Mouse (Mus musculus) gastrocnemius, adult 2 months (tissue): ENCODE results near the gene Fkbp4. TPM values are rescaled to one million over a fixed set of nuclear protein-coding genes. Genes with fewer than 3 reads are reported as not detected.
A peak's percentile ranks its signal among the peaks of the same experiment; 100 is the strongest.
"Not testable (repeated sequence)": the region's sequence is repeated elsewhere in the genome, so short reads cannot be mapped to it uniquely, and the experiment has no call there.

ENCODE experiments used
- DNase-seq: peaks from one replicate; pipeline ENCODE4 v3.0.0; 2022
- H3K27ac ChIP-seq: fragments of 200-600 bp; 2 replicates; pipeline ENCODE4 v1.8.1; 2022; ENCODE audit warnings: mild to moderate bottlenecking
- H3K4me3 ChIP-seq: fragments of 200-600 bp; 2 replicates; pipeline ENCODE4 v1.8.1; 2022; ENCODE audit warnings: mild to moderate bottlenecking, moderate library complexity
- CTCF ChIP-seq: fragments of 200-600 bp; IDR thresholded peaks from 2 replicates; pipeline ENCODE4 v1.8.1; 2022; ENCODE audit warnings: antibody characterized with exemption, mild to moderate bottlenecking, moderate library complexity
- intact Hi-C: fragments of 180-260 bp; cut with DNase I; formaldehyde crosslinking; loops from one replicate; pipeline ENCODE4 v1.15.1; 2025
- total RNA-seq, 2 experiments: library from RNA; stranded (reverse); gene quantifications; 2 replicates each; pipeline ENCODE4 v1.2.3; 2021

Fkbp4 gene
- total RNA-seq, 2 experiments from 2014 or later = 105 to 165 TPM

- no peak for DNase-seq
- intact Hi-C loops = no loop called here
- no peak for TF ChIP-seq CTCF
- Histone ChIP-seq H3K27ac (no peak overlapping the region), H3K4me3 (no peak overlapping the region)
Measured at GRCm38 (mm10) chr6:128408544-128409125, 29.8 kb downstream of the Fkbp4 start.

- no peak for DNase-seq
- intact Hi-C loops = no loop called here
- H3K4me3 ChIP-seq = no peak overlapping the region
- no peak for TF ChIP-seq CTCF
- H3K27ac ChIP-seq = no peak overlapping the region
Measured at GRCm38 (mm10) chr6:128404708-128405107, 33.8 kb downstream of the Fkbp4 start.

DNA sequence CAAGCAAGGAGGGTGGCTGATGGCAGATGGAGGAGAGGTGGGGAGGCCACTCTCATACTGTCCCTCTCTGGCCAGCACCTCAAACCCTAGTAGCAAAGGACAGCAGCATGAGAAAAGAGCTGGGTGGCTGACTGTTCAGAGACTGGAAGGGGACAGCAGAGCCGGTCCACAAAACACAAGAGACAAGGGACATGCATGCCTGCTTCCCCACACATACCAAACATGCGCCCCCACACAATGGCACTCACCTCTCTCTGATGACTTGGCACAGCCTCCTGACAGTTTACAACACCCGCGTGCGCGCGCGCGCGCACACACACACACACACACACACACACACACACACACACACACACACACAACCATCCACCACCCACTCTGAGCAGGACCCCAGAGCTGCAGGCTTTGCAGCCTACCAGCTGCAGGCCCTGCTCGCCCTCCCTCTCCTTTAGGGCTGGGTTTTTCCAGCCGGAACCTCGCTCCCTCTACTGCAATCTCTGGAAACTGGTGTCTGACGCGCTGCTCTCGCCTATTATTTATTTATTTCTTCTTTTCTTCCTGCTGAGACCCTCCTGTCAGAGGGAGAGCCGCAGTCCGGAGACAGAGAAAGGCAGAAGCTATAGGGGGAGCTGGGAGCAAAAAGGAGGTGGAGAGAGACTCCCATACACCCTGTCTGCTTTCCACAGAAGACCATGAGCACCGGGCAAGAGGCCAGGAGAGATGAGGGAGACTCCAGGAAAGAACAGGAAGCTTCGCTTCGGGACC lies 38.9 kb downstream of the Fkbp4 start:
- peak overlapping the region; percentile 44 for H3K4me3 ChIP-seq
- intact Hi-C loops = no loop called here
- TF ChIP-seq CTCF = no peak
- H3K27ac ChIP-seq = peak overlapping the region; percentile 70
- peak; percentile 37 for DNase-seq

GRCm38 (mm10) chr6:128398996-128399395 lies 39.5 kb downstream of the Fkbp4 start, which contains the start of gene Nrip2:
TSS of gene Nrip2 (plus strand) at chr6:128399296.
- peak within 1 kb of the TSS; percentile 44 for H3K4me3 ChIP-seq
- H3K27ac ChIP-seq = peak within 1 kb of the TSS; percentile 70
- no peak for DNase-seq
- no peak for TF ChIP-seq CTCF
- intact Hi-C loops = no loop called here

- no peak overlapping the region for H3K27ac ChIP-seq
- TF ChIP-seq CTCF = no peak
- H3K4me3 ChIP-seq = no peak overlapping the region
- intact Hi-C loops = no loop called here
- no peak for DNase-seq
Measured at GRCm38 (mm10) chr6:128397574-128398261, 40.8 kb downstream of the Fkbp4 start.

DNA sequence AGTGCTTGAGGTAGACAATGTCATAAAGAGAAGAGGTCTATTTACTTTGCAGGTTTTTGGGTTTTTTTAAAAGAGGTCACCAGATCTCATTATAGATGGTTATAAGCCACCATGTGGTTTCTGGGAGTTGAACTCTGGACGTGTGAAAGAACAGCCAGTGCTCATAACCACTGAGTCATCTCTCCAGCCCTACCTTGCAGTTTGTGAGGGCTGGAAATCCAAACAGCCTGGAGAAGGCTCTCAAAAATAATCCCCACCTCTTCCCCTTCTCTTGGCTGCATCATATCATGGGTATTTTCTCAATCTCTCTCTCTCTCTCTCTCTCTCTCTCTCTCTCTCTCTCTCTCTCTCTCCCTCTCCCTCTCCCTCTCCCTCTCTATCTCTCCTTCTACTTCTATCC lies 47.8 kb downstream of the Fkbp4 start:
- H3K4me3 ChIP-seq = no peak overlapping the region
- no peak overlapping the region for H3K27ac ChIP-seq
- intact Hi-C loops = no loop called here
- no peak for DNase-seq
- TF ChIP-seq CTCF = no peak

DNA sequence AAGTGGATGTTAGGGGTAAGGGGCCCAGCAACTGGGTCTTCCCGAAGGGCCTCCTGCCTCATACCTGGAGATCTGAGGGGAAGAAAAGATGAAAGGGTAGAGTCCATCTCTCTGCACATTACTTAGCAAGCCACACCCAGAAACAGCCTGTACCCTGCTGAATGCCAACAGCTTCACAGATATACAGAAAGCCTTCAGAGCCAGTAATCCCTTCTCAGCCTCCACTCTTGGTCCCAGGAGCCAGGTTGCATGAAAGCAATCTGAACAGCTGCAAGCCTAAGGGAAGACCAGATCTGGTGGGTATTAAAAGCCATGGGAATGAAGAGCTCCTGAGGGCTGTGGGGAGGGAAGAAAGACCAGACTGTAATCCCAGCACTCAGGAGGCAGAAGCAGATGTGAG lies 49.3 kb downstream of the Fkbp4 start:
- H3K27ac ChIP-seq = no peak overlapping the region
- no peak for DNase-seq
- no peak overlapping the region for H3K4me3 ChIP-seq
- TF ChIP-seq CTCF = no peak
- intact Hi-C loops = no loop called here

DNA sequence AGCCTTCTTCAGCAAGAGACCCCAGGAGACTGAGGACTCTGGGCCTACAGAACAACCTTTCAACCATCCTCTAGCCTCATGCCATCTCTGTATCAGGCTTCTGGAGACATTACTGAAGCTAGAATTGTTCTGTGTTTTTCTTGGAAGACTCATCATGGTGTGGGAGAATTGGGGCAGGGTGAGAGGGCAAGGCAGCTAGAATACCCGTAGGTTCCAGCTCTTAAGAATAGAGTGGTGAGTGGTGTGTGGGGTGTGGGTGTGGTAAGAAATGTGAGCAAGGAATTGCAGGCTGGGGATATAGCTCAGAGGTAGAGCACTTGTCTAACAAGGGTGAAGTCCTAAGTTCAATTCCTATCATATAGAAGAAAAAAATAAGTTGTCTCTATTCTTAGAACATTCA lies 53.5 kb downstream of the Fkbp4 start:
- intact Hi-C loops = no loop called here
- no peak for TF ChIP-seq CTCF
- DNase-seq = no peak
- Histone ChIP-seq H3K27ac (no peak overlapping the region), H3K4me3 (no peak overlapping the region)

GRCm38 (mm10) chr6:128383752-128384151 lies 54.7 kb downstream of the Fkbp4 start:
- Histone ChIP-seq H3K4me3 (no peak overlapping the region), H3K27ac (no peak overlapping the region)
- intact Hi-C loops = no loop called here
- TF ChIP-seq CTCF = no peak
- DNase-seq = no peak

GRCm38 (mm10) chr6:128381254-128381653 lies 57.2 kb downstream of the Fkbp4 start:
- DNase-seq = no peak
- Histone ChIP-seq H3K27ac (no peak overlapping the region), H3K4me3 (no peak overlapping the region)
- TF ChIP-seq CTCF = no peak
- intact Hi-C loops = loop anchor here (2.0 kb wide), 1 partner anchor 30 kb away; no protein-coding TSS in a partner anchor

DNA sequence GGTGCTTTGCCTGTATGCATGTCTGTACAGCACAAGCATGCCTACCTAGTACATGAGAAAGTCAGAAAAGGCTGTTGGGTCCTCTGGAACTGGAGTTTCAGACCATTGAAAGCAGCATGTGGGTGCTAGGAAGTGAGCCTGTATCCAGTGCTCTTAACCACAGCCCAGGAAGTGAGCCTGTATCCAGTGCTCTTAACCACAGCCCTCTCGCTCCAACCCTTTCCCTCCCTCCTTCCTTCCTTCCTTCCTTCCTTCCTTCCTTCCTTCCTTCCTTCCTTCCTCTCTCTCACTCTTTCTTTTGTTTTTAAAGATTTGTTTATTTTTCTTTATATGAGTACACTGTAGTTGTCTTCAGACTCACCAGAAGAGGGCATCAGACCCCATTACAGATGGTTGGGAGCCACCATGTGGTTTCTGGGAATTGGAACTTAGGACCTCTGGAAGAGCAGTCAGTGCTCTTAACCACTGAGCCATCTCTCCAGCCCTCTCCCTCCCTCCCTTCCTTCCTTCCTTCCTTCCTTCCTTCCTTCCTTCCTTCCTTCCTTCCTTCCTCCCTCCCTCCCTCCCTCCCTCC lies 57.8 kb downstream of the Fkbp4 start:
- not testable (repeated sequence) for H3K4me3 ChIP-seq, H3K27ac ChIP-seq, DNase-seq
- peak; percentile 41 for TF ChIP-seq CTCF
- intact Hi-C loops = loop anchor here (2.0 kb wide), 1 partner anchor 30 kb away; no protein-coding TSS in a partner anchor

Other genes starting within 250 kb of the Fkbp4 start
- gene Tead4, start 137.9 kb downstream of the Fkbp4 start, total RNA-seq = 1 to 10 TPM; 7.6 to 8.1 TPM
- 1 to 10 TPM; 5.9 to 6.6 TPM for gene Tulp3, start 82.8 kb downstream of the Fkbp4 start, total RNA-seq
- 1 to 10 TPM; 5.0 to 6.0 TPM for gene Rhno1, start 75.8 kb downstream of the Fkbp4 start, total RNA-seq
- under 1 TPM; 0.10 to 0.22 TPM for gene Foxm1, start 75.7 kb downstream of the Fkbp4 start, total RNA-seq
- gene Tex52, start 63.2 kb downstream of the Fkbp4 start, total RNA-seq = not detected
- gene Gm44596, start 63.2 kb downstream of the Fkbp4 start, total RNA-seq = not detected
- 1 to 10 TPM; 1.5 to 1.7 TPM for gene Nrip2, start 39.4 kb downstream of the Fkbp4 start, total RNA-seq
- gene Itfg2, start 13.7 kb downstream of the Fkbp4 start, total RNA-seq = 10 to 100 TPM; 15.3 to 16.3 TPM
- not detected for gene Pzp, start 88.0 kb upstream of the Fkbp4 start, total RNA-seq
- not detected for gene A2ml1, start 142.9 kb upstream of the Fkbp4 start, total RNA-seq
- not detected for gene Klrb1a, start 184.9 kb upstream of the Fkbp4 start, total RNA-seq
- not detected for gene Clec2h, start 223.7 kb upstream of the Fkbp4 start, total RNA-seq